Mouse (Mus musculus) heart, embryonic 15.5 days (tissue): ENCODE data around the gene Aanat. TPM values are rescaled to one million over a fixed set of nuclear protein-coding genes. Genes with fewer than 3 reads are reported as not detected.
A peak's percentile ranks its signal among the peaks of the same experiment; 100 is the strongest.

Experiments used
- ATAC-seq: fragments of 200-750 bp; cut with Nextera tagmentation; replicated peaks from 2 replicates; pipeline ENCODE4 v1.8.0; 2017; ENCODE audit warnings: low read depth, moderate TSS enrichment; ENCODE audit not compliant: insufficient number of reproducible peaks, insufficient read depth, low FRiP score
- H3K27ac ChIP-seq: fragments of 300-500 bp; sonication (generic); 2 replicates; pipeline ENCODE4 v1.5.1; 2015; ENCODE audit warnings: mild to moderate bottlenecking, inconsistent platforms
- H3K27me3 ChIP-seq: fragments of 300-500 bp; sonication (generic); 2 replicates; pipeline ENCODE4 v1.6.1; 2015; ENCODE audit warnings: inconsistent platforms
- H3K36me3 ChIP-seq: fragments of 300-500 bp; sonication (generic); 2 replicates; pipeline ENCODE4 v1.6.1; 2015; ENCODE audit warnings: mild to moderate bottlenecking, inconsistent platforms
- H3K4me1 ChIP-seq: fragments of 300-500 bp; sonication (generic); replicated peaks from 2 replicates; pipeline ENCODE4 v1.6.1; 2015; ENCODE audit warnings: inconsistent platforms
- H3K4me2 ChIP-seq: fragments of 300-500 bp; sonication (generic); 2 replicates; pipeline ENCODE4 v1.6.1; 2015; ENCODE audit warnings: inconsistent platforms, mild to moderate bottlenecking, moderate library complexity
- H3K4me3 ChIP-seq: fragments of 300-500 bp; sonication (generic); 2 replicates; pipeline ENCODE4 v1.5.1; 2015; ENCODE audit warnings: mild to moderate bottlenecking, inconsistent platforms
- H3K9ac ChIP-seq: fragments of 300-500 bp; sonication (generic); 2 replicates; pipeline ENCODE4 v1.6.1; 2015; ENCODE audit warnings: mild to moderate bottlenecking, inconsistent platforms
- H3K9me3 ChIP-seq: fragments of 300-500 bp; sonication (generic); replicated peaks from 2 replicates; pipeline ENCODE4 v1.6.1; 2016; ENCODE audit warnings: inconsistent platforms
- WGBS: fragments of 180-500 bp; shearing (Covaris S2); methylation state at CpG from one replicate; pipeline ENCODE4 v1.1.7; 2015; ENCODE audit warnings: mixed read lengths; 5-methylcytosine and 5-hydroxymethylcytosine counted together
- polyA plus RNA-seq: library from polyadenylated mRNA; unstranded; fragments of >200 nt; fragmentation: Nextera tagmentation; extraction: Ambion mirVana; gene quantifications from 2 replicates; pipeline ENCODE4 v1.2.1, GENCODE M21; 2015

The Aanat gene
- polyA plus RNA-seq, 1 experiment from 2014 or later = not detected

- Histone ChIP-seq H3K9ac (peak overlapping the region; percentile 90), H3K27ac (peak overlapping the region; percentile 66), H3K4me2 (peak overlapping the region; percentile 91), H3K9me3 (no peaks in the 10 kb centered on the region), H3K27me3 (no peaks in the 10 kb centered on the region), H3K4me3 (peak overlapping the region; percentile 89), H3K36me3 (no peaks in the 10 kb centered on the region), H3K4me1 (peaks cover 76% of the 10 kb centered on the region)
- WGBS = 6% methylated on average over 40 of the region's 40 CpGs
- ATAC-seq = no peak
These were observed 37.3 kb downstream of the Aanat start for GRCm38 (mm10) chr11:116623281-116624124.

GRCm38 (mm10) chr11:116624131-116624832, 38.0 kb downstream of the Aanat start:
- Histone ChIP-seq H3K4me1 (peaks cover 77% of the 10 kb centered on the region), H3K9me3 (no peaks in the 10 kb centered on the region), H3K36me3 (no peaks in the 10 kb centered on the region), H3K27ac (peak overlapping the region; percentile 66), H3K4me2 (peak overlapping the region; percentile 91), H3K4me3 (peak overlapping the region; percentile 89), H3K27me3 (no peaks in the 10 kb centered on the region), H3K9ac (peak overlapping the region; percentile 90)
- ATAC-seq = peak; percentile 65
- WGBS = 11% methylated on average over 42 of the region's 42 CpGs

GRCm38 (mm10) chr11:116625081-116626000, 39.1 kb downstream of the Aanat start:
- 55% methylated on average over 17 of the region's 17 CpGs for WGBS
- H3K27me3 ChIP-seq = no peaks in the 10 kb centered on the region
- H3K9ac ChIP-seq = no peak overlapping the region
- no peak overlapping the region for H3K4me3 ChIP-seq
- H3K4me1 ChIP-seq = peaks cover 74% of the 10 kb centered on the region
- H3K9me3 ChIP-seq = no peaks in the 10 kb centered on the region
- H3K4me2 ChIP-seq = peak overlapping the region; percentile 91; the same call in 1 of the 2 replicates
- peak overlapping the region; percentile 31; the same call in 1 of the 2 replicates for H3K27ac ChIP-seq
- ATAC-seq = no peak
- H3K36me3 ChIP-seq = no peaks in the 10 kb centered on the region

GRCm38 (mm10) chr11:116626299-116627071, 40.3 kb downstream of the Aanat start, which contains the start of gene Rhbdf2:
Gene Rhbdf2 (minus strand): TSS chr11:116627019.
- no peak within 1 kb of the TSS for H3K4me3 ChIP-seq
- peaks cover 63% of the 10 kb centered on the region for H3K4me1 ChIP-seq
- WGBS = 39% methylated on average over 10 of the region's 10 CpGs
- no peak for ATAC-seq
- no peak within 1 kb of the TSS for H3K4me2 ChIP-seq
- H3K9ac ChIP-seq = no peak within 1 kb of the TSS
- peak within 1 kb of the TSS; percentile 48 for H3K27ac ChIP-seq
- H3K9me3 ChIP-seq = no peaks in the 10 kb centered on the region
- H3K36me3 ChIP-seq = no peaks in the 10 kb centered on the region
- H3K27me3 ChIP-seq = no peaks in the 10 kb centered on the region

GRCm38 (mm10) chr11:116627072-116628020, 41.1 kb downstream of the Aanat start:
- WGBS = 43% methylated on average over 10 of the region's 10 CpGs
- H3K36me3 ChIP-seq = no peaks in the 10 kb centered on the region
- no peaks in the 10 kb centered on the region for H3K27me3 ChIP-seq
- peaks cover 55% of the 10 kb centered on the region for H3K4me1 ChIP-seq
- no peak overlapping the region for H3K4me3 ChIP-seq
- ATAC-seq = no peak
- no peak overlapping the region for H3K9ac ChIP-seq
- no peaks in the 10 kb centered on the region for H3K9me3 ChIP-seq
- peak overlapping the region; percentile 48 for H3K27ac ChIP-seq
- no peak overlapping the region for H3K4me2 ChIP-seq

- Histone ChIP-seq H3K4me2 (no peak overlapping the region), H3K9ac (no peak overlapping the region), H3K27me3 (no peaks in the 10 kb centered on the region), H3K36me3 (no peaks in the 10 kb centered on the region), H3K4me3 (no peak overlapping the region), H3K27ac (peak overlapping the region; percentile 11; the same call in 1 of the 2 replicates), H3K4me1 (peaks cover 41% of the 10 kb centered on the region), H3K9me3 (no peaks in the 10 kb centered on the region)
- ATAC-seq = no peak
- WGBS = 51% methylated on average over 9 of the region's 9 CpGs
These were observed 42.5 kb downstream of the Aanat start for GRCm38 (mm10) chr11:116628712-116629111.

GRCm38 (mm10) chr11:116629472-116629871, 43.2 kb downstream of the Aanat start:
- no peak overlapping the region for H3K4me2 ChIP-seq
- H3K9me3 ChIP-seq = no peaks in the 10 kb centered on the region
- no peak for ATAC-seq
- peak overlapping the region; percentile 48; the same call in 1 of the 2 replicates for H3K27ac ChIP-seq
- no peak overlapping the region for H3K4me3 ChIP-seq
- H3K4me1 ChIP-seq = peaks cover 37% of the 10 kb centered on the region
- 86% methylated on average over 6 of the region's 6 CpGs for WGBS
- H3K36me3 ChIP-seq = no peaks in the 10 kb centered on the region
- no peaks in the 10 kb centered on the region for H3K27me3 ChIP-seq
- no peak overlapping the region for H3K9ac ChIP-seq

GRCm38 (mm10) chr11:116630171-116630965, 44.1 kb downstream of the Aanat start:
- H3K9ac ChIP-seq = no peak overlapping the region

GRCm38 (mm10) chr11:116632962-116633361, 46.7 kb downstream of the Aanat start:
- Histone ChIP-seq H3K4me1 (peaks cover 15% of the 10 kb centered on the region), H3K9me3 (no peaks in the 10 kb centered on the region), H3K27me3 (no peaks in the 10 kb centered on the region), H3K4me3 (no peak overlapping the region), H3K27ac (no peak overlapping the region), H3K36me3 (no peaks in the 10 kb centered on the region), H3K4me2 (no peak overlapping the region), H3K9ac (no peak overlapping the region)
- 72% methylated on average over 10 of the region's 10 CpGs for WGBS
- no peak for ATAC-seq

More at GRCm38 (mm10) chr11:116630171-116630965, 44.1 kb downstream of the Aanat start:
- H3K4me3 ChIP-seq = no peak overlapping the region
- H3K4me2 ChIP-seq = no peak overlapping the region
- peaks cover 28% of the 10 kb centered on the region for H3K4me1 ChIP-seq
- ATAC-seq = peak; percentile 41; the same call in 1 of the 2 replicates
- no peaks in the 10 kb centered on the region for H3K36me3 ChIP-seq
- 37% methylated on average over 12 of the region's 12 CpGs for WGBS
- H3K27ac ChIP-seq = peak overlapping the region; percentile 48
- H3K27me3 ChIP-seq = no peaks in the 10 kb centered on the region
- H3K9me3 ChIP-seq = no peaks in the 10 kb centered on the region
